Mouse (Mus musculus) common myeloid progenitor, adult 5-6 weeks (primary cell): ENCODE results near the gene Pex11b. TPM values are rescaled to one million over a fixed set of nuclear protein-coding genes. Genes with fewer than 3 reads are reported as not detected.

Experiments
- total RNA-seq: library from RNA; stranded (forward); fragments of 200-1000, 187-1606 nt; gene quantifications from 2 replicates; pipeline ENCODE4 v1.2.3, GENCODE M21; 2017

The Pex11b gene
- total RNA-seq, 1 experiment from 2014 or later = 20.1 TPM

Other genes with a start within 250 kb of the Pex11b start
- gene BC107364, start 183.1 kb upstream of the Pex11b start, total RNA-seq = not detected in 2 replicates
- gene Hfe2, start 110.2 kb upstream of the Pex11b start, total RNA-seq = not detected in 2 replicates
- 163 and 170 TPM in 2 replicates for gene Txnip, start 77.4 kb upstream of the Pex11b start, total RNA-seq
- not detected in 2 replicates for gene Gm16253, start 58.4 kb upstream of the Pex11b start, total RNA-seq
- gene Polr3gl, start 41.2 kb upstream of the Pex11b start, total RNA-seq = 47.2 and 48.1 TPM in 2 replicates
- not detected in 2 replicates for gene Ankrd34a, start 38.7 kb upstream of the Pex11b start, total RNA-seq
- 1.3 and 3.2 TPM in 2 replicates for gene Lix1l, start 34.2 kb upstream of the Pex11b start, total RNA-seq
- 81.2 and 82.9 TPM in 2 replicates for gene Rbm8a, start 5.4 kb upstream of the Pex11b start, total RNA-seq
- not detected in 2 replicates for gene Gm42957, start 98 bp downstream of the Pex11b start, total RNA-seq
- gene Itga10, start 10.2 kb downstream of the Pex11b start, total RNA-seq = 0.37 and 0.92 TPM in 2 replicates
- gene Ankrd35, start 34.8 kb downstream of the Pex11b start, total RNA-seq = not detected in 2 replicates
- 4.7 and 6.2 TPM in 2 replicates for gene Pias3, start 61.0 kb downstream of the Pex11b start, total RNA-seq
- 0.15 TPM in 1 of 2 replicates, not detected in the other for gene Nudt17, start 73.2 kb downstream of the Pex11b start, total RNA-seq
- 19.8 and 25.8 TPM in 2 replicates for gene Polr3c, start 92.3 kb downstream of the Pex11b start, total RNA-seq
- gene Rnf115, start 92.3 kb downstream of the Pex11b start, total RNA-seq = 56.2 and 69.8 TPM in 2 replicates
- gene Pdzk1, start 193.9 kb downstream of the Pex11b start, total RNA-seq = 0.50 and 1.5 TPM in 2 replicates
- not detected in 2 replicates for gene Cd160, start 194.0 kb downstream of the Pex11b start, total RNA-seq